Mouse (Mus musculus): ENCODE data around the gene Picalm.

GRCm38 (mm10) chr7:90164276-90164675 lies 34.3 kb downstream of the Picalm start:
- TF ChIP-seq CTCF (IDR thresholded peaks at IDR 0.05; ENCODE audit: borderline replicate concordance, control insufficient read depth, extremely low read depth, insufficient read depth, low read length, poor library complexity) (no peak), POLR2A (IDR thresholded peaks at IDR 0.05; ENCODE audit: control insufficient read depth, extremely low read depth, insufficient read depth, low read length, poor library complexity) (no peak)

Measured in thymus, adult 2 months (tissue).